Mouse (Mus musculus): Measurements from ENCODE around the gene Rasl11a.
"Not testable (repeated sequence)": the region's sequence is repeated elsewhere in the genome, so short reads cannot be mapped to it uniquely, and the experiment has no call there.

Gene Rasl11a

DNA sequence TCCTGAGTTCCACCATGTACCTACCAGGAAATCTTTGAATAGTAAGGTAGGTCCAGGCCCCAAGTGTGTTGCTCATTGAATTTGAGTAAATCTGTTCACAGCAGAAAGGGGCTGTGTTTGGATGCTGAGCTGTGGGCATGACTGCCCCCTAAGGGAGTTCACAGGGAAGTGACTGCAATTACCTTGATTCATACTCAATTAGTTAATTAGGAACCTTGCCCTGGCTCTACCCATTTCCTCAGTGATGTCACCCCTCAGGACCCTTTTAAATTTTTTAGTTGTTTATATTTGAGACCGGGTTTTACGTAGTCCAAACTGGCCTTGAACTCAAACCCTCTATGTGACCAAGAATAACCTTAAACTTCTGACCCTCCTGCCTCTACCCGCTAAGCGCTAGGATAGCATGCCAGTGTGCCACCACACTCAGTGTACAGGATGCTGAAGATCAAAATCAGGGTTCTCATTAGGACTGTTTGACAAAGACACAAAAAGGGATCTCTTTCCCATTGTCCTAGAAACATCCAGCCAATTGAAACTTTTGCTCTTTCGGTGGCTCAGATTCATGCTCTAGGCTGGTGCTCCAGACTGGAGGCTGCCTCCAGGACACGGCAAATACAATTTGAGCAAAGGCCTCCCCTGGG is 450 bp upstream of the Rasl11a start:
- DNase-seq = no peak

DNA sequence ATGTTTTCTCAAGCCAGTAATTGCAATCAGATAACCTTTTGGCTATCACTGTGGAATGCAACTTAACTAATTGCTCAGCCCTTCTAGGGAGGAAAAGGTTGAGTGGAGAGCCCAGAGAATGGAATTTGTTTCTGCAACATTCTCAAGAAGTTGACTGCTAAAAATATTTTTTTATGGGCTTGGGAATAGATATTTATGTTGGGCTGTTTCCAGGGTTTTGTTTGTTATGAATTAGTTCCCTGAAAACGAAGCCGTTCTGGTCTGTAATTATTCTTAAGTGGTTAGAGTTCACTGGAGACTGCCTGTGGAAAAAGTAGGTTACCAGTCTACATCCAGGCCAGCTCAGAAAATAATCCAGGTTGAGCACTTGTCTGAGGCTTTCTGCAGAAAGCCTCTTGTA is 1.6 kb downstream of the Rasl11a start:
- peak; percentile 24 for DNase-seq

DNA sequence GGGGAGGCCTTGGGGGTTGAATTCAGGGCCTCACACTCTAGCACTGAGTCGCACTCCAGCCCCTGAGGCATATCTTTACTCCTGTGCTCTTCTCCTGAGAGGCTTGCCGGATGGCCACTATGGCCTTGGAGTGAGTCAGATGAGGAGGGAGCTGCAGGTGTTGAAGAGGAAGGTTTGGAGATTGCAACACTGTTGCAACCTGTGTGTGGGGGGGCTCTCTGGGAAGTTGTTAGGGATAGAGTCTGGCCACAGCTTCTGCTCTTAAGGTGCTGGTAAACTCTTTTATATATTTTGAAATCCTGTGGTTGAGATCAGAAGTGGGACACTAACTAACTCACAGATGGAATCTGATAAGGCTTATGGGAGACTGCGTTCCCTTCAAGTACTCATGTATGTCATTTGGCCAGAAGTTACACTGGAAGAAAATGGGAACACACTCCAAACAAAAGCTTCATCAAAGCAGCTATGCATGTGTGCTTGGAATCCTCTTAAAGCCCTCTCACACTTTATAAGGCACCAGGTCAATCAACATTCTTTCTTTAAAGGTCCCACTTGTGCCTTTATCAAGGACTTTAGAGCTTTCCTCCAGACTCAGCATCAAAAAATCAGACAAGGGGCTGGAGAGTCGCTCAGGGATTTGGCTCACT is 4.2 kb downstream of the Rasl11a start:
- DNase-seq = peak; percentile 44

DNA sequence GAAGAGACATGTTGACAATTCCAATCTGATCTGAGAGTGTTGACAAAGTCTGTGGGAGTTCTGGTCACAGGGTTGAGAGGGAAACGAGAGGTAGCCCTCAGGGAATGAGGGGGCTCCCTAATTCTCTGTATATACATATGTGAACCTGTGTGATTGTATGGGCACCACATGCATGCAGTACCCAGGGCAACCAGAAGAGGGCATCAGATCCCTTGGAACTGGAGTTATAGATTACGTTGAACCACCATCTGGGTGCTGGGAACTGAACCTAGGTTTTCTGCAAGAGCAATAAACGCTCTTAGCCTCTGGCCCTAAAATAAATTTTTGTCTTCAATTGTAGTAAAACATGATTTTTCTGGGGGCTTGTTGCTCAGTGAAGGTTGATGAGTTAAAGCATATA is 11.2 kb downstream of the Rasl11a start:
- no peak for DNase-seq

DNA sequence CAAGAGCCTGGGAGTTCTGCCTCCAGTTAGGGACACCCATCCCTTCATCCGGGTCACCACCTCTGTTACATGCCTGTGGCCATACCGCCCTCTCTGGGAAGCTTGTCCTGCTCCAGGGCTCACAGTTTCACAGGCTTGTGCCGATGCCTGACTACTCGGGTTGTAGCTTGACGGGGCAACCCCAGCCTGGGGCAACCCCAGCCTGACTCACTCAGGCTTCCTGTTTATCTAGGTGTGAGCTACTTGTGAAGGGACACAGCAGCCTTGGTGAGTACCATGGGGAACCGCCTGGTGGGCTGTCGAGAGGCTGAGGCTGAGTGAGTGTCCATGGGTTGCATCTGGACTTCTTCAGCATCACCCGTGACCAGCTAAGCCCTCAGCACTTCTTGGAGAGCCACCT is 12.7 kb downstream of the Rasl11a start:
- DNase-seq = peak; percentile 21

DNA sequence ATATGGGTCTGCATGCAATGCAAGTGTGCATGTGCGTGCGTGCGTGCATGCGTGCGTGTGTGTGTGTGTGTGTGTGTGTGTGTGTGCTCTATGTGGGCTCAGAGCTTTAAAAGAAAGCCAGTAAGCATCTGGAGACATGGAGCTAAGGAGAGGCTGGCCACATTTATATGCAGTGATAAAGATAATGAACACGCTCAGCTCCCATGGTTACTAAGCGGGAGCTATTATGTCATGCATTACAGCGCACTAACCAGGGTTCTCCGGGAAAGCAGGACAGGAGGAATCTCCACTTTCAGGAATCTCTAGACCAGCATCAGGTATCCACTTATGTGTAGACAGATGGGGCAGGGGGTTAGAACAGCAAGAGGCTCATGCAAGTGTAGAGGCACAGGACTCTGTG is 13.9 kb downstream of the Rasl11a start:
- no peak for DNase-seq

DNA sequence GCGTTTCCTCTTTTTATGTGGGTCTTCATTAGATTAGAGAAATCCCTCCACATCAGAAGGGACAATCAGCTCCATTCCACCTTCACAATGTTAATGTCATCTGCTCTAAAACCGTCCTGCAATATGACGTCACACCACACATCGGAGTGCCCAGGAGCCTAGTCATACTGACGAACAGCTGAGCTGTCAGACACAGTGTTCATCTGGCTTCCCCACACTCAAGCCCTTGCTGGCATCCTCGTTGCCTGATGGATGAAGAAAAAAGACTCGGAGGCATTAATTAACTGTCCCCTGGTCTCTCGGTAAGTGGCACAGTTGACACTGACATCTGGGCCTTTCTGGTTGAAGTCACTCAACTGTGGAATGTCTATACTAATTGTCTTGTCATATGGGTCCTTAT is 14.4 kb downstream of the Rasl11a start:
- no peak for DNase-seq

DNA sequence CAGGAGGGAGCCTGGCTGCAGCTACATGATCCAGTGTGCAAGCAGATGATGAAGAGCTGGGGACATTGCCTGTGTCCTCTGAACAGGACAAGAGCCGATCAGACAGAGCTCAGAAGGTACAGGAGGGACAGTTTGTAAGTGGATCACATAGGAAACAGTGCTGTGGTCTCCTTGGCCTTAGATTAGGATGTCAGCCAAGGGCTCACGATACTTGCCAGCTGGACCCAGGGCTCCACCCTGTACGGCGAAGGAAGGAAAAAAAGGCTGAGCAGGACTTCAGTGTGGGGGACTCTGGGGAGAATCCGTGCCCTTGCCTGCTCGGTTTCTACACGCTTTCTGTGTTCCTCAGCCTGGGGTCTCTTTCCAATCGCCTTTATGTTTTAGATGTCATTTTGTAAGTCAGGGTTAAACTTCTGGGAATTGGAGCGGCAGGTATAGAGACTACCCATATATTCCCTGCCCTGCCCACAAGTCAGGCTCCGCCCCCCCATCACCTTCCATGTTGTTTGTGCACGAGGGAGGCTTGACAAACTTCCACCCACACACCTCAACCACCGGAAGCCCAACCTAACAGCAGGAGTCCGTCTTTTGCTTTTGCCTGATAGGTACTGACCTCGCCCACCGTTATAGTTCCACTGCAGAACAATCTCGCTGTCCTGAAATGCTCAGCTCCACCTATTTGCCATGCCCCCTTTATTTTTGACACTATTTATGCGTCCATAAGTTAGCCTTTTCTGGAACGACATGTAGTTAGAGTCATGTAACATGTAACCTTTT is 15.5 kb downstream of the Rasl11a start:
- peak; percentile 38 for DNase-seq

DNA sequence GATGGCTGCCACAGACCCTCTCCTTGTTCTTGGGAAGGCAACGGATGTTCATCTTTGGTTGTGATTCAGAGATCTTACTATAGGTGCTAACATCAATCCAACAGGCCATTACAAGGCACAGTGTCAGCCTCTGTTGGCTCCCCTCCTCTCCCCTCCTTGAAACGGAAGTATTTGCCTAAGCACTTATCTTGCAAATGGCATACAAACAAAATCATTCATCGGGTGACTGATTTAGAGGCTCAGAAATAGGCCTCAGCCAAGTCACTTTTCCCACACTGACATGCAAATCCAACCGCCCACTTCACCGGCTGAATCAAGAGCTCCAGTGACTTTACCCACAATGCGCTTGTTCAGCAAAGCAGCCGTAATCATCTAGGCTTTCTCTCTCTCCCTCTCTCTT is 16.7 kb downstream of the Rasl11a start:
- DNase-seq = peak; percentile 46

DNA sequence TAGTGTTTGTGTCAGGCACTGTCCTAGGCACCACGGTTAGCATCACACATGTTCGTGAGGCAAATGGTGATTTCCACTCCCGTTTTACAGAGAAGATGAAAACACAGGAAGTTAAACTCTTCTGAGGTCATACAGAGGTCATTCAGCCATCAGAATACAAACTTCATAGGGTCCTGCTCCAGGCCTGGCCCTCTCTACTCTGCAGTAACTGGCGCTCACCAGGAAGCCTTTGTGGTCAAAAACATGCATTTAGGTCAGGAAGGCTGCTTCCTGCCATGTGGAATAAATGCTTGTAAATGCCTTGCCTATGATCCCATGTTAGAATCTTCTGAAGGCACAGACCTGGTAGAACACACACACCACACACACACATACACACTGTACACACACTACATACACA is 20.6 kb downstream of the Rasl11a start:
- no peak for DNase-seq

DNA sequence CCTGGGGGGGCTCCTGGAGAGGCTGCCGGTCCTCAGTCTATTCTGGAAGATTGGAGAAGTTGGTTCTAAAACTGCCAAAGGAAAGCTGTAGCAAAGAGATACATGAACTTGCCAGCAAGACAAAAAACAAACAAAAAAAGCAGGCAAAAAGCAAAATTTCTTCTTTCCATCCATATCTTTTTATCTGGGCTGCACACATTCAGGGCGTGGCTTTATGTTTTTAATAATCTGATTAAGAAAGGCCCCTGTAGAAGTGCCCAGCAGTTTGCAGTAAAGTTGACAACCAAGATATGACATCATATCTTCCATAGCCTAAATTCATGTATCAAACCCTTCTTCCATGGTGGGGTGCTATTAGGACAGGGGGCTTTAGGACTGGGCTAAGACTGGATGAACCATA is 21.4 kb downstream of the Rasl11a start:
- DNase-seq = no peak

DNA sequence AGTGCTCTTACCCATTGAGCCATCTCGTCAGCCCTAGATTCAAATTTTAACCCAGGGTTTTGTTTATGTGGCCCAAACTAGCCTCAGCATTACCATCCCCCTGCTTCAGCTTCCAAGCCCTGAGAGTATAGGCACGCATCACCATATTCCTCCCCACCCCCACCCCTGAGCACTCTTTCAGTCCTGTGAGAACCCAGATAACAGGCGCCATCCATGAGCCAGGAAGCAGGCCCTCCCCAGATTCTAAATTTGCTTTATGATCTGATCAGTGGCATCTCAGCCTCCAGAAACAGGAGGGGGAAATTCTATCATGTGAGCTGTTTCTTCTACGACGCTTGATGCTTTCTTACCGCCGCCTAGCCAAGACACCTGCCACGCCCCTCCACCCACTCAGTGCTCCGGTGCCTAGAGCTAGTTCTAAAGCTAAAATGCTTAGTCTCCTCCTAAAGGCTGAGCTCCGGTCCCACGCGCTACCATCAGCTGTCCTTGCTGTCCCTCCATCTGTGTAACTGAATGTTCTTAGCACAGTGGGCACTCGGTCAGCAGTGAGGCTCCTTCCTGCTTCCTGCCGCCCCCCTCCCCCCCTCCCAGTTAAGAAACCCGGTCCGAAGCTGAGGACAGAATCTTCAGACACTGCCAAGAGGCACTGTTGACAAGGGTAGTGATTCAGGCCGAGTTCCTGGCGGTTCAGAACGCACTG is 22.5 kb downstream of the Rasl11a start:
- peak; percentile 72 for DNase-seq

DNA sequence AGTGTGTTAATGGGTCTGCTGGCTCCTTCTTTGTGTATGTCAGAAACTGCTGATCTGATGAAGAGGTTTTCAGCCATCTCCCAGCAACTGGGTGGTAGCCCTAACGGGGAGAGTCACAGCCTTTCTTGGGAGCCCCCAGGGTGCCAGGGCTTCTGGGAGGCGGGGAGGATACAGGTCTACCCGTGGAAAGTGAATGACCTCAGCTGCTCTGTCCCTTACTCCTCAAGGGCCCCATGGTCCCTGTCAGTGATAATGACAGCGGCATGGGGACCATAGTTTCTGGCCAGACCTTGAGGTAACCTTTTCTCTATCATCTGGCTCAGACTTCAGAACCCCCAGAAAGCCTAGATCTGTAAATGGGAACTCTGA is 23.1 kb downstream of the Rasl11a start:
- no peak for DNase-seq

DNA sequence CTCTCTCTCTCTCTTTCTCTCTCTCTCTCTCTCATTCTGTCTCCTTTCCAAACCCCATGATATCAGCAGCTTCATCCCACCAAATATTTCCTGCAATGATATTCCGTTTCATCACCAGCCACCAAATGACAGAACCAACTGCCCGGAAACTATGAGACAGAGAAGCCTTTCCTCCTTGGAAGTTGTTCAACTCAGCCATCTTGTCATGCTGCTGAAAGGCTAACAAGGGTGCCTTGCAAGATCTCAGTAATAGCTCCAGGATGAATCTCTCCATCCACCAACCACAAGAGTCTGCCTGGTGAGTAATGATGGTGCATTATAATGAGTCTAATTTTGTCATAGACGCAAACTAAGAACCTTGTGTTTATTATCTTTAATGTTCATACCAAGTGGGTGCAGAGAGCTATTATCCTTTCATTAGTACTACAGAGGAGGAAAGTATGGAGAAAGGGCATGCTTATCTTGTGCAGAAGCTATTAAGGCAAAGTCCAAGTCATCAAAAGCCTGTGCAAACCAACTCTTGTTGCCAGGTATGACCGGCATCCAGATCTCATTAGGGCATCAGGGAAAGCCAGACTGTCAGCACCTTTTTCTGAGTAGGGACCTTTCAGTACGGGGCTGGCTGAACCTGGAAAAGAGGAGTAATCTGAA is 28.2 kb downstream of the Rasl11a start:
- no peak for DNase-seq

DNA sequence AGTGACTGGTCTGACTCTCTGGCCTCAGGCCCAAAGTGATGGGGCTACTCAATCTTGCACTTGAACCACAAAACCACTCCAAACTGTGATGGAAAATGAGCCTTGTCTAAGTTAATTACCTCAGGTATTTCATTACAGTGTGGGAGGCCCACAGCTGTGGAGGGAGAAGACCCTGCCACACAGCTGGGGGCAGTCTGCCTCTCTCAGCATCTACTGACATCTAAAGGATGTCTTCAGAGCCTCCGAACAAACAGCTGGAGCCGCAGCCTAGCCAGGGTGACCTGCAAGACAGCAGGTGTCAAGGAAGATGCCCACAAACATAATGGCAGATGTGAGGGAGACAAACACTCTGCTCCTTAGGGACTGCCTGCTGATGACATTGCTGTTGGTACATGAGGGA is 31.2 kb downstream of the Rasl11a start:
- no peak for DNase-seq

DNA sequence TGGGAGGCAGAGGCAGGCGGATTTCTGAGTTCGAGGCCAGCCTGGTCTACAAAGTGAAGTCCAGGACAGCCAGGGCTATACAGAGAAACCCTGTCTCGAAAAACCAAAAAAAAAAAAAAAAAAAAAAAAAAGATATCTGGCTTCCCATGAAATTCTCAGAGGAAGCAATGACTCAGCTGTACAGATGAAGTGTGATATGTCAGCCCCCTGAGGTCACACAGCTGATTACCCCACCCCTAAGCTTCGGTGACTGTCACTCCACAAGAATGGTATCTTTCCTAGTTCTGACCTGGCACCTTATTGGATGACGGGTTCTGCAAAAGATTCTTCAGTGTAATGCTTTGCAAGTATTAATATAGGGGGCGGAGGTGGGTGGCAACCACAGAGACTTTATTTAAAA is 33.0 kb downstream of the Rasl11a start:
- DNase-seq = not testable (repeated sequence)

DNA sequence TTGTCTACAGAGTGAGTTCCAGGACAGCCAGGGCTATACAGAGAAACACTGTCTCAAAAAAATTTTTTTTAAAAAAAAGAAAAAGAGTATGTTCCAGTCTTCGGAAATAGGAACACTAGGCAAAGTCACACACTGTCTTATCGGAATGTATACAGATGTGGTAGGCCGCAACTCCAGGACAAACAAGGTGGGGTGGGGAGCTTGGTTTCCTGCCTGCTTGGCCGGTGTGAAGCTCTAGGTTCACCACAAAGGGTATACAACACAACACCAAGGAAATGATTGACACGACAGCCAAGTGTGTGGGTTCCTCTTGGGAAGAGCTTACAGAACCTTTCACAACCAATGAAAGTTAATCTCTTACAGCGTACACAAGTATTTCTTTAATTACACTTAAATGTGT is 37.4 kb downstream of the Rasl11a start:
- no peak for DNase-seq

DNA sequence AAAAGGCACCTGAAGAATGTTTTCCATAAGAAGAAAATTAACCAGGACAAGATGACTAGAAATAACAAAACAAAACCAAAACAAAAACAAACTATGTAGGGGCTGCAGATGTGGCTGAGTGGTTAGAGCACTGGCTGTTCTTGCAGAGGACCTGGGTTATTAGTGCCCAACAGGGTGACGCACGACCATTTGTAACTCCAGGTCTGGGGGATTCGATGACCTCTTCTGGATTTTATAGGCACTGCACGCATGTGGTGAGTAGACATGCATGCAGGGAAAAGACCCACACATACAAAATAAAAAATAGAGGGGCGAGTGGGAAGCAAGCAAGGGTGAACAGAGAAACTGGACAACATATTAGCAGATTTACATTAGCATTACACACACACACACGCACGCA is 38.2 kb downstream of the Rasl11a start:
- DNase-seq = no peak

DNA sequence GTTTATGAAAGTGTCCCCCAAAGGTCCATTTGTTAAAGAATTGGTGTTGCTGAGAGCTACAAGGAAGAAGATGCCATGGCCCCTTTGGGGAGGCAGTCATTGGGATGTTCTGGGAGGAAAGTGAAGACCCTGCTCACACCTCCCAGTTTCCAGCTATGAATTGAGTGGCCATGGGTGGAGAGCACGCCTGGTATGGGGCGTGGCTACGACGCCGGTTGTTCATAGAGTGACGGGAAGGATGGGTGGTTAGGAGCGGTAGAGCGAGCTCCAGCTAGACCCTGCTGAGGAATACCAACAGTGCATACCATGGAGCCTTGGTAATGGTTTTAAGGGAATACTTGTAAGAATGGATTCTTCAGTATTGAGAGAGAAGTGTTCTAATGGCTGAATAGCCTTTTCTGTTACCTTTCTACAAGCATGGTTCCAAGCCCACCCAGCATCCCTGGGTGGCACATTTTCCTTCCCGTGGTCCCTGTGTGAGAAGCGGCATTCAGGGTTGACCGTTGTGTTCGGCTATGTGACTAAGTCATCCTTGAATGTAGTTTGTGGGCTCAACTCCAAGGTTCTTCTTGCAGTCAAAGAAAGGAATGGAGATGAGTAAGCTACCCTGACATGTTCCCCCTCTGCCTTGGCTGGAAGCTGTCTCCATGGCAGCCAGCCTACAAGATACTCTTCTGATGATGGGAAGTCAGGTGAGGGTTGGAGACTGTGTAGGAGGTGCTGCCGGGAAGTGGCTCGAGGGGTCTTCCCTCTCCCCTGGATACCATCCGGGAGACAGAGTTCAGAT is 38.8 kb downstream of the Rasl11a start:
- no peak for DNase-seq

DNA sequence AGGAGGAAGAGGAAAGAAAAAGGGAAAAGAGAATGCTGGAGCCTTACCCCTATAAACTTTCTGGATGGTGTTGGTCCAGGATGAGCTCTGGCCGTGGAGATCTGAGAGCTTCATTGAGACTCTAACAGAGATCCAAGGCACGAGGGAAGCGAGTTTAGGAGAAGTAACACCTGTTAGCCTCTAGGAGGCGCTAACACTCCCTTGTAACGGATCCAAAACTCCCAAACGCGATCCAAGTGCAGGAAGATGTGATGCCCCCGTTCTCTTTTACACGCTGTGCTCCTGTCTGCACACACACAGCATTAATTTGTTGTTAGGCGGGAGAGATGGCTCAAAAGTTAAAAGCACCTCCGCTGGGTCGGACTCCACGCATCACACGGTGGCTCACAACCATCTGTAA is 46.3 kb downstream of the Rasl11a start:
- DNase-seq = peak; percentile 53

DNA sequence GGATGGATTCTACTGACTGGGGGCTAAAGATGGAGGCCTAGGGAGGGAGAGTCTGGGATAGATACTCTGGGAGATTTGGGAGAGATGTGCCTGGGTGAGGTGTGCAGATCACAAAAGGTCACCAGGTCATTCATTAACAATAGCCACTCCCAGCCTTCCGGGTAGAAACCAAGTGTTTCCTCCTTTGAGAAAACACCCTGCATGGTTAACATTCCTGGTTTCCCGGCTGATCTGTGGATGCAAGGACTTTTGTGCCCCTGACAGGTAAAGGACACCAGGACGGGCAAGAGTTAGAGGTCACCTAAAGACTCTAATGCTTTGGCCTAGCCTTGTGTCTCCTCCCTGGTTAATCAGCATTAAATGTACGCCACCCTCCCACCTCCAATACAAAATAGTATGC is 48.0 kb downstream of the Rasl11a start:
- DNase-seq = no peak

DNA sequence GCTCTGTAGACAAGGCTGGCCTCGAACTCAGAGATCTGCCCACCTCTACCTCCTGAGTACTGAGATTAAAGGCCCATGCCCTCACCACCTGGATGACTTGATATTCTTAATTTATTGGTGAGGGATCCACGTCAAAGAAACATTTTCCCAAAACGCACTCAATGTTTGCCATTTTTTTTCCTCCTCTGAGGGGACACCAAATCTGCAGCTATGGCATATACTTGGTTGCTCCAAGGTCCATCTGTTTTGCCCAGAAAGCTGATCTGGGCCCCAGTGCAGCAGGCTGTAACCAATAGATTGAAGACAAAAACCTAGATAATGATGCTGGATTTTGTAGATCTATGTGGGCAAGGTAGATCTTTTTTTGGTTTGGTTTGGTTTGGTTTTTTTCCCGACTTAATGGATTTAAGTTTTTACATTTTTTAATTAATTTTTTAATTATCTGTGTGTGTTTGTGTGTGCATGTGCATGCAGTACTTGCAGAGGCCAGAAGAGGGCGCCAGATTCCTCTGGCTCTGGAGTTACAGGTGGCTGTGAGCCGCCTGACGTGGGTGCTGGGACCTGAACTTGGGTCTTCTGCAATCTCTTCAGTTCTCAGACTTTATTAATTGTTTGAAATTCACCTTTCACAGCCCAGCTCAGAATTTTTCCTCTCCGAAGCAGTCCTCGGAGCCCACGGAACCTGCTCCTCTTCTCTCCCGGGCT is 48.8 kb downstream of the Rasl11a start:
- DNase-seq = no peak

Measured in lung, postnatal 10 days (tissue).